Mouse (Mus musculus) thymus, adult 2 months (tissue): ENCODE results near the gene Slc27a1. TPM values are rescaled to one million over a fixed set of nuclear protein-coding genes. Genes with fewer than 3 reads are reported as not detected.

Experiments used
- DNase-seq: peaks from one replicate; pipeline ENCODE4 v3.0.0; 2021
- H3K27ac ChIP-seq: fragments of 200-500 bp; 2 replicates; pipeline ENCODE4 v1.5.1; 2012; ENCODE audit warnings: low read length, control low read depth; ENCODE audit not compliant: control insufficient read depth, insufficient read depth
- H3K27me3 ChIP-seq: fragments of 200-500 bp; 2 replicates; pipeline ENCODE4 v1.6.1; 2012; ENCODE audit warnings: mild to moderate bottlenecking, low read length, moderate library complexity, mixed read lengths; ENCODE audit not compliant: control insufficient read depth, insufficient read depth
- H3K36me3 ChIP-seq: fragments of 200-500 bp; 2 replicates; pipeline ENCODE4 v1.6.1; 2012; ENCODE audit warnings: mild to moderate bottlenecking, low read length, moderate library complexity; ENCODE audit not compliant: control insufficient read depth, insufficient read depth
- H3K4me1 ChIP-seq: fragments of 200-500 bp; replicated peaks from 2 replicates; pipeline ENCODE4 v1.6.1; 2012; ENCODE audit warnings: low read length; ENCODE audit not compliant: control insufficient read depth, insufficient read depth
- H3K4me3 ChIP-seq: fragments of 200-500 bp; 2 replicates; pipeline ENCODE4 v1.5.1; 2012; ENCODE audit warnings: mild to moderate bottlenecking, low read length, control low read depth, moderate library complexity; ENCODE audit not compliant: control insufficient read depth, insufficient read depth
- CTCF ChIP-seq: fragments of 200-500 bp; IDR thresholded peaks from 2 replicates; pipeline ENCODE4 v1.5.1; 2012; ENCODE audit warnings: mild to moderate bottlenecking, control low read depth, low read length, moderate library complexity, borderline replicate concordance; ENCODE audit not compliant: control insufficient read depth, poor library complexity, insufficient read depth; ENCODE audit errors: extremely low read depth
- POLR2A ChIP-seq: fragments of 200-500 bp; IDR thresholded peaks from 2 replicates; pipeline ENCODE4 v1.6.1; 2012; ENCODE audit warnings: mild to moderate bottlenecking, low read length, control low read depth, moderate library complexity; ENCODE audit not compliant: control insufficient read depth, poor library complexity, insufficient read depth; ENCODE audit errors: extremely low read depth
- WGBS: fragments of 180-500 bp; shearing (Covaris S2); methylation state at CpG from one replicate; pipeline ENCODE4 v1.1.7; 2018; 5-methylcytosine and 5-hydroxymethylcytosine counted together
- polyA plus RNA-seq: library from polyadenylated mRNA; depleted of rRNA; stranded (reverse); fragments of >200 nt; gene quantifications from 2 replicates; pipeline ENCODE4 v1.2.3, GENCODE M21; 2012

The Slc27a1 gene
- polyA plus RNA-seq, 1 experiment, result 176 TPM

DNA sequence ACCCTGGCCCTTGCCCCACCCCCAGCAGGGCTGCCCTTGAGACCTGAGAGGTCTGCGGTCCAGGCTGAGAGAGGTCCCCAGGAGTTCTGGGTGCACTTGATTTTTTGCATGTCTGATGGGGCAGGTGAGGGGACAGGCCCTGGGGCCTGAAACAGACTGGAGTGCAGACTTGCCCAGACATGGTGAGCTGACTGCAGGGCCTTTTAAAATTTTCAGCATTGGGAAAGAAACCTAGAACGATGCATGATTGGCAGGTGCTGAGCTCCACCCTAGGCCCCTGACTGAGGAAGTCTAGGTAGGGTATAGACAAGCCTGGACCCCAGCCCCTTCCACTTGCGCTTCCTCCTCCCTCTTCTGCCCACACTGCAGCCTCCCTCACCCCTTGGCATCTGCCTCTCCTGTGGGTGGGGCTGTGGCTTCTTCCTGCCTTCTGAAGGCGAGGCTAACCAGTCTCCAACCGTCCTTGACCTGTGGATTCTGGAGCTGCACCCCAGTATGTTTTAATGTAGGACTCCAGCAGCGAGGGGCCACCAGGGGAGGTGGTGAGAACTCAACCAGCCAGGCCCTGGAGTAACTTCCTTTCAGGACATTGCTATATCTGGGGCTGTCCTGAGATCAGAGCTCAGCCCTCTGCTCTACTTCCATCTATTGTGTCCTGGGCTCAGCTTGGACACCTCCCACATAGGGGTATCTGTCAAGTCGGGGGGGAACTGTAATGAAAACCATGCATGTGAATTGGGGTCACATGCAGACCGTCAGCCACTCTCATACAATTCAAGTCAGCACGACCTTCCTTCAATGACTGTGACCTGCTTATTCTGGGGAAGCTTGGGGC lies 58.8 kb downstream of the Slc27a1 start:
- TF ChIP-seq POLR2A (no peak), CTCF (no peak)
- peak overlapping the region; percentile 14; the same call in 1 of the 2 replicates for H3K27ac ChIP-seq
- no peak for DNase-seq
- no peak overlapping the region for H3K4me3 ChIP-seq
- no peaks in the 10 kb centered on the region for H3K27me3 ChIP-seq
- H3K4me1 ChIP-seq, result peaks cover 26% of the 10 kb centered on the region
- WGBS, result 30% methylated on average over 9 of the region's 9 CpGs
- H3K36me3 ChIP-seq, result peaks cover 9% of the 10 kb centered on the region; the same call in 1 of the 2 replicates

DNA sequence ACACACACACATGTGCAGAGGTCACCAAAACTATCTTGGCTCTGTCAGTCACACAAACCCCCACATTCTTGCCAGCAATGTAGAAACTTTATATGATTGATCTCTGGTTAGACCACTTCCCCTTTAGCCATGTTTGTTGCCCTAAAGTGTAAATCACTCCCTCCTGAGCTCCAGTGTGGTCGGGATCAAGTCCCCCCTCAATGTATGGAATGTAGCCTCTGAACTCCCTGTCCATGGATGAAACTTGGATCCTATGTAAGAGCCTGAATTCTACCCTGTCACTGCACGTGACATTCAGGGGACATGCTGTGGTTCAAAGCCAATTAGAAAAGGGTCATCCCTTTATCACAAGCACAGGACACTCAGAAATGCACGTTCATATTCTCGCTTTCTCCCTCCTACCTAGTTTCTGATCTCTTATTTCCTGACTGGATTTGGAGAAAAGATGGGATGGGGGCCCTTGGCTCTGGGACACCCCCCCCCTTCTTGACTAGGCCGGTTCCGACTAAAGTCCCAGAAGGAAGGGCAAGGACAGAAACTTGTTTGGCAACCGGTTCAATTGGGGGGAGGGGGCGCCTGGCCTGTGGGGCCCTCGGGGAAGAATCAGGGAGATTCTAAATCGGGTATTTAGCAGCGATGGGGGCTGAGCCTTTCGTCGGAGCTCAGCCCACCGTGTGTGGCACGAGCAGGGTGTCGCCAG lies 59.9 kb downstream of the Slc27a1 start:
- Histone ChIP-seq H3K27ac (no peak overlapping the region), H3K4me1 (peaks cover 28% of the 10 kb centered on the region), H3K4me3 (peak overlapping the region; percentile 53), H3K36me3 (peaks cover 2% of the 10 kb centered on the region; the same call in 1 of the 2 replicates), H3K27me3 (no peaks in the 10 kb centered on the region)
- 8% methylated on average over 16 of the region's 16 CpGs for WGBS
- no peak for TF ChIP-seq CTCF
- no peak for TF ChIP-seq POLR2A
- DNase-seq, result no peak

- no peak for TF ChIP-seq POLR2A
- TF ChIP-seq CTCF, result peak; percentile 67; the same call in 1 of the 2 replicates
- Histone ChIP-seq H3K27ac (no peak overlapping the region), H3K4me1 (peaks cover 34% of the 10 kb centered on the region)
These were observed 60.5 kb downstream of the Slc27a1 start for GRCm38 (mm10) chr8:71629096-71629697.

DNA sequence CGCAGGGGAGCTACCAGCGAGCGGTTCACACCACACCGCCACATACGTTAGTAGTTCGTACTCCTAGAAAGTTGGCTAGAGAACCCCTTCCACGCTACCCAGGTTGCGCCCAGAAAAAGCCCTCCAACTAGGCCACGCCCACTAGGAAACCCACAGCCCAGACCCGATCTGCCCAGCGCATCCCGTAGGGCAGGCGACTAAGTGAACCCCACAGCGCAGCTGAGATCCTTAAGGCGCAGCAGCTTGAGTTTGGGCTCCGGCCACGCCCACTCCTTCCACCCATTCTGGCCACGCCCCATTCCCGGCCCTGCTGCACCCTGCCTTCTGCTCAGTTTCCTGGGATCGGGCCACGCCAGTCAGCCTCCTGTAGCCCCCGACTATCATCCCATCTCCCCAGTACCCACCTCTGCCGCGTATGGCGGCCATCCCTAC lies 61.1 kb downstream of the Slc27a1 start:
- Histone ChIP-seq H3K4me3 (peak overlapping the region; percentile 53), H3K4me1 (peaks cover 40% of the 10 kb centered on the region), H3K36me3 (no peaks in the 10 kb centered on the region), H3K27ac (no peak overlapping the region), H3K27me3 (no peaks in the 10 kb centered on the region)
- 5% methylated on average over 25 of the region's 25 CpGs for WGBS
- peak; percentile 54 for DNase-seq
- TF ChIP-seq POLR2A (no peak), CTCF (no peak)

More at GRCm38 (mm10) chr8:71629096-71629697, 60.5 kb downstream of the Slc27a1 start:
- under 1% methylated on average over 55 of the region's 55 CpGs for WGBS
- DNase-seq, result peak; percentile 95
- Histone ChIP-seq H3K4me3 (peak overlapping the region; percentile 53), H3K36me3 (no peaks in the 10 kb centered on the region), H3K27me3 (no peaks in the 10 kb centered on the region)

GRCm38 (mm10) chr8:71630761-71631160 lies 62.1 kb downstream of the Slc27a1 start:
- WGBS, result 68% methylated on average over 6 of the region's 6 CpGs
- Histone ChIP-seq H3K4me3 (no peak overlapping the region), H3K4me1 (peaks cover 41% of the 10 kb centered on the region), H3K27ac (no peak overlapping the region), H3K36me3 (no peaks in the 10 kb centered on the region), H3K27me3 (no peaks in the 10 kb centered on the region)
- TF ChIP-seq POLR2A (no peak), CTCF (no peak)
- no peak for DNase-seq

GRCm38 (mm10) chr8:71631897-71632296 lies 63.2 kb downstream of the Slc27a1 start:
- no peaks in the 10 kb centered on the region for H3K36me3 ChIP-seq
- no peaks in the 10 kb centered on the region for H3K27me3 ChIP-seq
- no peak overlapping the region for H3K4me3 ChIP-seq
- WGBS, result 34% methylated on average over 2 of the region's 2 CpGs
- no peak for DNase-seq
- TF ChIP-seq CTCF (no peak), POLR2A (no peak)
- H3K4me1 ChIP-seq, result peaks cover 40% of the 10 kb centered on the region
- H3K27ac ChIP-seq, result no peak overlapping the region
